Comparison of ENCODE assay signal across 9 mouse cellular contexts in genomic region chr3:157565196-157565595, GRCm38 (mm10). TPM values are rescaled to one million over a fixed set of nuclear protein-coding genes. Genes with fewer than 3 reads are reported as not detected.
DNase-seq lines count a peak whose midpoint lies in the region; ATAC-seq lines count a peak whose summit lies in the region.
"Had no signal": no experiment of that assay in that cellular context is flagged by ENCODE, and none has a peak within 500 bp of the region (broad histone marks: within the 10 kb centered on the region; RNA-seq: fewer than 3 reads in every experiment).

No protein-coding gene starts in this region.

- peaks cover 15% of the 10 kb centered on the region for H3K4me1 ChIP-seq in heart, embryonic 10.5 days
- H3K4me1 ChIP-seq in neural tube, embryonic 13.5 days (replicated peaks), result peaks cover 14% of the 10 kb centered on the region

- H3K27me3 ChIP-seq in heart, embryonic 10.5 days (ENCODE audit: insufficient read depth, poor library complexity, severe bottlenecking), result peaks cover 44% of the 10 kb centered on the region
- peaks cover 49% of the 10 kb centered on the region for H3K27me3 ChIP-seq in neural tube, embryonic 13.5 days

- no peaks in the 10 kb centered on the region for H3K36me3 ChIP-seq in heart, embryonic 10.5 days
- H3K36me3 ChIP-seq in neural tube, embryonic 13.5 days, result no peaks in the 10 kb centered on the region

- H3K4me3 ChIP-seq in heart, embryonic 10.5 days, result no peak overlapping the region
- H3K4me3 ChIP-seq in neural tube, embryonic 13.5 days, result no peak overlapping the region

- DNase-seq in heart, postnatal 10 days, result peak; percentile 19 to 51
- no peak for DNase-seq in heart, embryonic 10.5 days (ENCODE audit: low spot score)
- DNase-seq in neural tube, embryonic 10.5 days (ENCODE audit: extremely low spot score, low spot score), result no peak
- DNase-seq in adipocyte (ENCODE audit: low spot score), result peak; percentile 83
- peak; percentile 19 for DNase-seq in lung, postnatal 25 days (ENCODE audit: low spot score)
- no peak for DNase-seq in cerebellum, postnatal 25 days
- no peak for DNase-seq in heart, postnatal 36 days

- no peak overlapping the region for H3K4me2 ChIP-seq in neural tube, embryonic 13.5 days

- H3K27ac ChIP-seq in heart, embryonic 10.5 days, result no peak overlapping the region
- no peak overlapping the region for H3K27ac ChIP-seq in neural tube, embryonic 13.5 days (replicated peaks)

- no peaks in the 10 kb centered on the region for H3K9me3 ChIP-seq in heart, embryonic 10.5 days
- no peaks in the 10 kb centered on the region for H3K9me3 ChIP-seq in neural tube, embryonic 13.5 days

- ATAC-seq in neural tube, embryonic 13.5 days (ENCODE audit: low read depth), result peak; percentile 13; the same call in 1 of the 2 replicates

- intact Hi-C loops in heart, postnatal 10 days (cut with DNase I), result loop anchor here (1.0 to 10.0 kb wide), 3 partner anchors 152 to 510 kb away; no protein-coding TSS in a partner anchor
- intact Hi-C loops in heart, postnatal 36 days (cut with DNase I), result loop anchor here (1.0 to 10.0 kb wide), 2 partner anchors 152 to 510 kb away; no protein-coding TSS in a partner anchor

- H3K9ac ChIP-seq in neural tube, embryonic 13.5 days, result no peak overlapping the region

- 5% methylated on average over 2 of the region's 2 CpGs for WGBS in heart, embryonic 10.5 days
- 11% methylated on average over 2 of the region's 2 CpGs for WGBS in neural tube, embryonic 13.5 days

RNA-seq across cellular contexts. Expression of gene Ptger3, which starts 1.5 kb away (rescaled TPM):
- total RNA-seq in heart, postnatal 10 days (2021), result under 1 TPM; 0.65 to 0.67 TPM
- polyA plus RNA-seq in heart, embryonic 10.5 days (2016; fragmentation: Nextera tagmentation; extraction: Ambion mirVana), result 1.0 and 4.7 TPM in 2 replicates
- 4.4 and 5.1 TPM in 2 replicates for polyA plus RNA-seq in neural tube, embryonic 13.5 days (2015; fragmentation: Nextera tagmentation; extraction: Ambion mirVana)
- total RNA-seq in heart, postnatal 36 days (2021), result under 1 TPM; 0.16 to 0.94 TPM
- polyA plus RNA-seq: testis, adult 2 months had no signal

RNA-seq across cellular contexts. Expression of gene Zranb2, which starts 31.2 kb away (rescaled TPM):
- total RNA-seq in heart, postnatal 10 days (2021), result 10 to 100 TPM; 45.8 to 53.6 TPM
- 78.6 and 95.8 TPM in 2 replicates for polyA plus RNA-seq in heart, embryonic 10.5 days (2016; fragmentation: Nextera tagmentation; extraction: Ambion mirVana)
- polyA plus RNA-seq in neural tube, embryonic 13.5 days (2015; fragmentation: Nextera tagmentation; extraction: Ambion mirVana), result 103 and 108 TPM in 2 replicates
- total RNA-seq in heart, postnatal 36 days (2021), result 10 to 100 TPM; 36.1 to 36.2 TPM

Comparison
In these comparisons a context has a peak if more than half of its experiments do, and no peak if none do; other contexts are left out.
1. DNase-seq: peak in heart, postnatal 10 days (2 of 2), adipocyte (single experiment) and lung, postnatal 25 days (single experiment); none in heart, embryonic 10.5 days (single experiment), neural tube, embryonic 10.5 days (single experiment), cerebellum, postnatal 25 days (0 of 2) and heart, postnatal 36 days (0 of 2).